Mouse (Mus musculus): Measurements from ENCODE around the gene Msx3. TPM values are rescaled to one million over a fixed set of nuclear protein-coding genes. Genes with fewer than 3 reads are reported as not detected.

Msx3 gene
- polyA plus RNA-seq, 1 experiment = not detected

- Histone ChIP-seq H3K27ac (ENCODE audit: insufficient read depth, low read length) (no peak overlapping the region), H3K4me1 (ENCODE audit: control insufficient read depth, insufficient read depth, low read length) (peaks cover 6% of the 10 kb centered on the region; the same call in 1 of the 2 replicates), H3K27me3 (ENCODE audit: control insufficient read depth, insufficient read depth, low read length) (no peaks in the 10 kb centered on the region), H3K4me3 (replicated peaks; ENCODE audit: insufficient read depth, low read depth, low read length) (no peak overlapping the region)
- DNase-seq = no peak
- TF ChIP-seq CTCF (IDR thresholded peaks at IDR 0.05; ENCODE audit: borderline replicate concordance, insufficient read depth, low read depth, low read length) (no peak), POLR2A (IDR thresholded peaks at IDR 0.05; ENCODE audit: borderline replicate concordance, insufficient read depth, low read length) (no peak)
- WGBS = 97% methylated on average over 9 of the region's 9 CpGs
Observed at GRCm38 (mm10) chr7:140033386-140033785, 15.5 kb downstream of the Msx3 start.

- no peak for DNase-seq
- peaks cover 3% of the 10 kb centered on the region; the same call in 1 of the 2 replicates for H3K4me1 ChIP-seq (ENCODE audit: control insufficient read depth, insufficient read depth, low read length)
- TF ChIP-seq CTCF (IDR thresholded peaks at IDR 0.05; ENCODE audit: borderline replicate concordance, insufficient read depth, low read depth, low read length) (no peak), POLR2A (IDR thresholded peaks at IDR 0.05; ENCODE audit: borderline replicate concordance, insufficient read depth, low read length) (no peak)
- no peak overlapping the region for H3K27ac ChIP-seq (ENCODE audit: insufficient read depth, low read length)
- H3K4me3 ChIP-seq (replicated peaks; ENCODE audit: insufficient read depth, low read depth, low read length) = no peak overlapping the region
- H3K27me3 ChIP-seq (ENCODE audit: control insufficient read depth, insufficient read depth, low read length) = no peaks in the 10 kb centered on the region
- 94% methylated on average over 10 of the region's 10 CpGs for WGBS
Observed at GRCm38 (mm10) chr7:140032366-140032765, 16.5 kb downstream of the Msx3 start.

GRCm38 (mm10) chr7:140031771-140032170, 17.1 kb downstream of the Msx3 start:
- Histone ChIP-seq H3K27me3 (ENCODE audit: control insufficient read depth, insufficient read depth, low read length) (no peaks in the 10 kb centered on the region), H3K27ac (ENCODE audit: insufficient read depth, low read length) (no peak overlapping the region), H3K4me1 (ENCODE audit: control insufficient read depth, insufficient read depth, low read length) (no peaks in the 10 kb centered on the region), H3K4me3 (replicated peaks; ENCODE audit: insufficient read depth, low read depth, low read length) (no peak overlapping the region)
- TF ChIP-seq POLR2A (IDR thresholded peaks at IDR 0.05; ENCODE audit: borderline replicate concordance, insufficient read depth, low read length) (no peak), CTCF (IDR thresholded peaks at IDR 0.05; ENCODE audit: borderline replicate concordance, insufficient read depth, low read depth, low read length) (no peak)
- DNase-seq = no peak
- 92% methylated on average over 12 of the region's 12 CpGs for WGBS

GRCm38 (mm10) chr7:140011336-140011735, 37.6 kb downstream of the Msx3 start:
- no peak for TF ChIP-seq POLR2A (IDR thresholded peaks at IDR 0.05; ENCODE audit: borderline replicate concordance, insufficient read depth, low read length)
- no peak for TF ChIP-seq CTCF (IDR thresholded peaks at IDR 0.05; ENCODE audit: borderline replicate concordance, insufficient read depth, low read depth, low read length)
- H3K27ac ChIP-seq (ENCODE audit: insufficient read depth, low read length) = no peak overlapping the region
- WGBS = 98% methylated on average over 17 of the region's 17 CpGs
- no peaks in the 10 kb centered on the region for H3K27me3 ChIP-seq (ENCODE audit: control insufficient read depth, insufficient read depth, low read length)
- no peak overlapping the region for H3K4me3 ChIP-seq (replicated peaks; ENCODE audit: insufficient read depth, low read depth, low read length)
- DNase-seq = peak in 1 of 2 experiments; percentile 2
- H3K4me1 ChIP-seq (ENCODE audit: control insufficient read depth, insufficient read depth, low read length) = no peaks in the 10 kb centered on the region

GRCm38 (mm10) chr7:140007781-140008180, 41.1 kb downstream of the Msx3 start:
- H3K27ac ChIP-seq (ENCODE audit: insufficient read depth, low read length) = no peak overlapping the region
- no peak for TF ChIP-seq CTCF (IDR thresholded peaks at IDR 0.05; ENCODE audit: borderline replicate concordance, insufficient read depth, low read depth, low read length)
- no peak for TF ChIP-seq POLR2A (IDR thresholded peaks at IDR 0.05; ENCODE audit: borderline replicate concordance, insufficient read depth, low read length)
- H3K27me3 ChIP-seq (ENCODE audit: control insufficient read depth, insufficient read depth, low read length) = no peaks in the 10 kb centered on the region
- H3K4me1 ChIP-seq (ENCODE audit: control insufficient read depth, insufficient read depth, low read length) = no peaks in the 10 kb centered on the region
- 98% methylated on average over 9 of the region's 9 CpGs for WGBS
- H3K4me3 ChIP-seq (replicated peaks; ENCODE audit: insufficient read depth, low read depth, low read length) = no peak overlapping the region
- DNase-seq = peak in 1 of 2 experiments; percentile 2

- H3K4me1 ChIP-seq (ENCODE audit: control insufficient read depth, insufficient read depth, low read length) = no peaks in the 10 kb centered on the region
- WGBS = 92% methylated on average over 9 of the region's 9 CpGs
- H3K27me3 ChIP-seq (ENCODE audit: control insufficient read depth, insufficient read depth, low read length) = no peaks in the 10 kb centered on the region
- peak in 1 of 2 experiments; percentile 3 for DNase-seq
- TF ChIP-seq POLR2A (IDR thresholded peaks at IDR 0.05; ENCODE audit: borderline replicate concordance, insufficient read depth, low read length) (no peak), CTCF (IDR thresholded peaks at IDR 0.05; ENCODE audit: borderline replicate concordance, insufficient read depth, low read depth, low read length) (no peak)
- no peak overlapping the region for H3K27ac ChIP-seq (ENCODE audit: insufficient read depth, low read length)
- H3K4me3 ChIP-seq (replicated peaks; ENCODE audit: insufficient read depth, low read depth, low read length) = no peak overlapping the region
Observed at GRCm38 (mm10) chr7:140006861-140007611, 41.9 kb downstream of the Msx3 start.

GRCm38 (mm10) chr7:140004666-140005065, 44.2 kb downstream of the Msx3 start:
- Histone ChIP-seq H3K27ac (ENCODE audit: insufficient read depth, low read length) (no peak overlapping the region), H3K4me1 (ENCODE audit: control insufficient read depth, insufficient read depth, low read length) (no peaks in the 10 kb centered on the region), H3K27me3 (ENCODE audit: control insufficient read depth, insufficient read depth, low read length) (no peaks in the 10 kb centered on the region), H3K4me3 (replicated peaks; ENCODE audit: insufficient read depth, low read depth, low read length) (no peak overlapping the region)
- TF ChIP-seq POLR2A (IDR thresholded peaks at IDR 0.05; ENCODE audit: borderline replicate concordance, insufficient read depth, low read length) (no peak), CTCF (IDR thresholded peaks at IDR 0.05; ENCODE audit: borderline replicate concordance, insufficient read depth, low read depth, low read length) (no peak)
- 92% methylated on average over 8 of the region's 8 CpGs for WGBS
- peak in 1 of 2 experiments; percentile 4 for DNase-seq

- no peaks in the 10 kb centered on the region for H3K4me1 ChIP-seq (ENCODE audit: control insufficient read depth, insufficient read depth, low read length)
- H3K27me3 ChIP-seq (ENCODE audit: control insufficient read depth, insufficient read depth, low read length) = no peaks in the 10 kb centered on the region
- TF ChIP-seq POLR2A (IDR thresholded peaks at IDR 0.05; ENCODE audit: borderline replicate concordance, insufficient read depth, low read length) (no peak), CTCF (IDR thresholded peaks at IDR 0.05; ENCODE audit: borderline replicate concordance, insufficient read depth, low read depth, low read length) (no peak)
- WGBS = 53% methylated on average over 12 of the region's 12 CpGs
- DNase-seq = no peak
- no peak overlapping the region for H3K4me3 ChIP-seq (replicated peaks; ENCODE audit: insufficient read depth, low read depth, low read length)
- no peak overlapping the region for H3K27ac ChIP-seq (ENCODE audit: insufficient read depth, low read length)
Observed at GRCm38 (mm10) chr7:140001086-140001740, 47.7 kb downstream of the Msx3 start.
